In genomic region chr10:121290682-121291078, GRCm38 (mm10) we compare ENCODE assay signal across 10 mouse cellular contexts.
DNase-seq lines count a peak whose midpoint lies in the region; ATAC-seq and TF ChIP-seq lines count a peak whose summit lies in the region.
"Had no signal": no experiment of that assay in that cellular context is flagged by ENCODE, and none has a peak within 500 bp of the region (broad histone marks: within the 10 kb centered on the region; RNA-seq: fewer than 3 reads in every experiment).

No protein-coding gene starts in this region.

- DNase-seq in left cerebral cortex, adult 2 months (ENCODE audit: extremely low spot score in 1 of 2, low spot score in 2 of 2) = peak; percentile 64 to 75
- no peak for DNase-seq in left cerebral cortex, adult 11 months (ENCODE audit: low spot score)
- no peak for DNase-seq in embryo, embryonic 11 days
- no peak for DNase-seq in natural killer cell, adult 2 months (ENCODE audit: low spot score in 2 of 2)
- DNase-seq: kidney, adult 18-20 months; liver, embryonic 13.5 days had no signal

- H3K4me2 ChIP-seq in hindbrain, embryonic 13.5 days = peak overlapping the region; percentile 29
- H3K4me2 ChIP-seq in midbrain, embryonic 12.5 days (replicated peaks) = peak overlapping the region; percentile 42
- no peak overlapping the region for H3K4me2 ChIP-seq in kidney, embryonic 15.5 days
- H3K4me2 ChIP-seq: liver, embryonic 13.5 days; stomach, embryonic 15.5 days had no signal

- H3K27me3 ChIP-seq in hindbrain, embryonic 13.5 days = 0 out of 2 replicates have a peak, but pooled peaks cover 2% of the 10 kb centered on the region
- H3K27me3 ChIP-seq in midbrain, embryonic 12.5 days = peaks cover 6% of the 10 kb centered on the region; the same call in 1 of the 2 replicates
- H3K27me3 ChIP-seq in kidney, embryonic 15.5 days = 0 out of 2 replicates have a peak, but pooled peaks cover under 1% of the 10 kb centered on the region
- H3K27me3 ChIP-seq: liver, embryonic 13.5 days; stomach, embryonic 15.5 days had no signal

- H3K36me3 ChIP-seq in hindbrain, embryonic 13.5 days = peaks cover 65% of the 10 kb centered on the region
- peaks cover 3% of the 10 kb centered on the region; the same call in 1 of the 2 replicates for H3K36me3 ChIP-seq in midbrain, embryonic 12.5 days
- H3K36me3 ChIP-seq in kidney, embryonic 15.5 days = no peaks in the 10 kb centered on the region
- H3K36me3 ChIP-seq: liver, embryonic 13.5 days; stomach, embryonic 15.5 days had no signal

- TF ChIP-seq CTCF in left cerebral cortex, adult 2 months (IDR thresholded peaks at IDR 0.05) = no peak

- no peak overlapping the region for H3K4me3 ChIP-seq in left cerebral cortex, adult 2 months
- H3K4me3 ChIP-seq in hindbrain, embryonic 13.5 days = no peak overlapping the region
- 0 out of 2 replicates have a peak overlapping the region, but pooled peaks have one; percentile 7 for H3K4me3 ChIP-seq in midbrain, embryonic 12.5 days
- H3K4me3 ChIP-seq in kidney, embryonic 15.5 days (replicated peaks) = no peak overlapping the region
- H3K4me3 ChIP-seq: liver, embryonic 13.5 days; stomach, embryonic 15.5 days had no signal

- no peak overlapping the region for H3K9ac ChIP-seq in hindbrain, embryonic 13.5 days
- H3K9ac ChIP-seq in midbrain, embryonic 12.5 days (replicated peaks) = 0 out of 2 replicates have a peak overlapping the region, but pooled peaks have one; percentile 28
- H3K9ac ChIP-seq in kidney, embryonic 15.5 days = no peak overlapping the region
- H3K9ac ChIP-seq: liver, embryonic 13.5 days; stomach, embryonic 15.5 days had no signal

- intact Hi-C loops in left cerebral cortex, adult 2 months (cut with DNase I) = loop anchor here (2.0 kb wide), 2 partner anchors 20 to 42 kb away; no protein-coding TSS in a partner anchor

- peaks cover 18% of the 10 kb centered on the region for H3K4me1 ChIP-seq in hindbrain, embryonic 13.5 days (replicated peaks)
- H3K4me1 ChIP-seq in midbrain, embryonic 12.5 days = peaks cover 19% of the 10 kb centered on the region
- H3K4me1 ChIP-seq in kidney, embryonic 15.5 days = 0 out of 2 replicates have a peak, but pooled peaks cover 4% of the 10 kb centered on the region
- H3K4me1 ChIP-seq: liver, embryonic 13.5 days had no signal

- peak; percentile 85 for ATAC-seq in hindbrain, embryonic 13.5 days (ENCODE audit: low FRiP score)
- ATAC-seq in midbrain, embryonic 12.5 days (ENCODE audit: low FRiP score, low read depth) = peak; percentile 81
- no peak for ATAC-seq in kidney, embryonic 15.5 days (replicated peaks; ENCODE audit: low FRiP score)

- WGBS in hindbrain, embryonic 13.5 days = 31% methylated on average over 20 of the region's 20 CpGs
- 37% methylated on average over 20 of the region's 20 CpGs for WGBS in midbrain, embryonic 12.5 days
- WGBS in kidney, embryonic 15.5 days = 61% methylated on average over 20 of the region's 20 CpGs

- H3K27ac ChIP-seq in left cerebral cortex, adult 2 months = peak overlapping the region; percentile 71
- peak overlapping the region; percentile 83 for H3K27ac ChIP-seq in hindbrain, embryonic 13.5 days
- H3K27ac ChIP-seq in midbrain, embryonic 12.5 days (replicated peaks) = peak overlapping the region; percentile 49; the same call in 1 of the 2 replicates
- no peak overlapping the region for H3K27ac ChIP-seq in kidney, embryonic 15.5 days
- H3K27ac ChIP-seq: liver, embryonic 13.5 days; stomach, embryonic 15.5 days had no signal

- H3K9me3 ChIP-seq in hindbrain, embryonic 13.5 days = no peaks in the 10 kb centered on the region
- no peaks in the 10 kb centered on the region for H3K9me3 ChIP-seq in midbrain, embryonic 12.5 days
- H3K9me3 ChIP-seq in kidney, embryonic 15.5 days (replicated peaks) = no peaks in the 10 kb centered on the region
- H3K9me3 ChIP-seq: liver, embryonic 13.5 days; stomach, embryonic 15.5 days had no signal

Comparison
In these comparisons a context has a peak if more than half of its experiments do, and no peak if none do; other contexts are left out.
1. DNase-seq: peak in left cerebral cortex, adult 2 months (2 of 2); none in left cerebral cortex, adult 11 months (single experiment), embryo, embryonic 11 days (single experiment) and natural killer cell, adult 2 months (0 of 2).